Mouse (Mus musculus) adrenal gland, adult 8-10 months (tissue): ENCODE data around the gene Hist1h2bj. TPM values are rescaled to one million over a fixed set of nuclear protein-coding genes. Genes with fewer than 3 reads are reported as not detected.

Experiments used
- DNase-seq: peaks from one replicate; pipeline ENCODE4 v3.0.0; 2022
- total RNA-seq, 4 experiments: library from RNA; stranded (reverse); gene quantifications; 2 replicates each; pipeline ENCODE4 v1.2.4; 2022

Gene Hist1h2bj
- total RNA-seq, 4 experiments from 2014 or later, result 14.2 to 31.0 (median 21.9) TPM

DNA sequence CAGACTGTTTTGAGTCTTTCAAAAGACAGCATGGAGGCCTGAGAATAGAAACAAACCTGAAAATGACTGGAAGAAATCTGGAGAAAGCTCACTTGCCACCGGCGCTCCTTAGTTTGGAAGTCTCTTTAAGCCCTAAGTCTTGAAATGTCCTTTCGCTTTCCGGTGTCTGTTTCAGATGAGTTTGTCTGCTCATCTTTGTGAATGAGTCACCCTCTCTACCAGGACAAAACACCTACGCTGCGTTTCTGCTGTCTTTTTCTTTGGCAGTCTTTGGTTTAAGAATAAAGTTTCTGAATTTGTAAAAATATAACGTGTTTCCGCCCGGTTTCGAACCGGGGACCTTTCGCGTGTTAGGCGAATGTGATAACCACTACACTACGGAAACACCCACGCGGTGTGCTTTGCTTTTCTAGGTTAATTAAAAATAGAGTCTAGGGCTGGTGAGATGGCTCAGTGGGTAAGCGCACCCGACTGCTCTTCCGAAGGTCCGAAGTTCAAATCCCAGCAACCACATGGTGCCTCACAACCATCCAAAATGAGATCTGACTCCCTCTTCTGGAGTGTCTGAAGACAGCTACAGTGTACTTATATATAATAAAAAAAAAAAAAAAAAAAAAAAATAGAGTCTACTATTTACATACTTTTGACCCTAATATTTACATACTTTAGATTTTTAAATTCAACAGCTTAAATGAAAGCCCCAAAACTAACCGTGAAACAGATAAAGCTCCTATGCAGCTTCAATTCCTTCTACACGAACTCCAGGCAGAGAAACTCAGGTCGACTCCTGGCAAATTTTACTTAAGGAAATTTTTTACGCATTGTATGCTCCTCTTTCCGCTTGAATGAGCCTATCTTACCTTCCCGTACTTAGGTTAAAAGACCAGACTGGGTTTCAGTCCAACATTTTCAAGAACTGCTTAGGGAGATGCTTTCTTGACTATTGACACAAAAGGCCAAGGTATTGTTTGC lies 27.2 kb upstream of the Hist1h2bj start:
- peak; percentile 69 for DNase-seq

DNA sequence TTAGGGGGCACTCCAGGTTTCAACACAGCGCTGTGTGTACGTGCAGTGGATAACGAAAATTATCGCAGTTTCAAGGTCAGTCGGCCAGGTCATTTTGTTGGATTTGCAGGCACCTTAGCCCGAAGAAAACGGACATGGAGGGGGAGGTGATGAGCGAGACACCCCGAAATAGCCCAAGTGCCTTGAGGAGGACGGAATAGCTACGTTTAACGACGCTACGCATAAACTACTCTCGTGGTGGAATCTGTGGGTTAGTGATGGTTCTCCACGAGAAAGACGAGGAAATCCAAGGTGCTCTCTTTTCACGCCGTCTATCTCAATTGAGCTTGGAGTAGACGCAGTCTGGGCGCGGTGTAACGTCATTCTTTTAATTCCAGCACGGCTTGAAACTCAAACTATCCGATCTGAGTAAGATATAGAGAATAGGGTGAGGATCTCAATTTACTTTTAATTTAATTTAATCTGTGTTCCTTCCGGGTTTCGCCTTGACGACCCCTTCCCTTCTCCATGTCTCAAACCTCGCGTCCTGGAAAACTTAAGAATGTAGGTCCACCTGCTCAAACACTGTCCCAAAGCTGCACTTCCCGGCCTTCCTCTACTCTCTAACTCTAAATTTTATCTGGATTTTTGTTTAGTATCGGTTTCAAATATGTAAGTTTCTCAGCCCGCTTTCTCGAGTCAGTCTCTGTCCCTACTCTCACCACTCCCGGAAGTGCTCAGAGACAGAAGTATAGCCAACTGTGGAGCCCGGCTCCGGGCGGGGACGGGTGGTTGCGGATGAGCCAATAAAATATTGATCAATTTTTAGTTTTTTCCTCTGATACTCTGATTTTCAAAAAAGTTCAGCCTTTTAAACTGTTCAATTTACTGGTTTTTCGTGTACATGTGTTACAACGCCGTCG lies 22.8 kb upstream of the Hist1h2bj start:
- DNase-seq, result no peak

DNA sequence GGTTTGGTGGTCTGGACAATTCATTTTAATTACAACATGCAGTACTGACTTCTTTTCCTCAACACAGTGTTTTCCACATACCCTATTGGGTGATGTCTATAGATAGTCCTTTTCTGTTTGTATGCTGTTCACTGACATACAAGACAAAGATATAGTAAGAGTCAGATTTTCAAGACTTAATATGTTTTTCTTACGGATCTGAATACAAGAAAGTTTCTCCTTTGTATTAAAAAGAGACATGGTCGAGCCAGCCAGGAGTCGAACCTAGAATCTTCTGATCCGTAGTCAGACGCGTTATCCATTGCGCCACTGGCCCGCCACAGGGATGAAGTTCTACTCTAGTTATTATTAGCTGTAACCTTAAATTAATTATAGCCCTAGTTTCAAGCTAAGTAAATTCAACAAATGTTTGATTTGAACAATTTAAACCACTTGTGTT lies 22.1 kb upstream of the Hist1h2bj start:
- DNase-seq, result peak; percentile 57

DNA sequence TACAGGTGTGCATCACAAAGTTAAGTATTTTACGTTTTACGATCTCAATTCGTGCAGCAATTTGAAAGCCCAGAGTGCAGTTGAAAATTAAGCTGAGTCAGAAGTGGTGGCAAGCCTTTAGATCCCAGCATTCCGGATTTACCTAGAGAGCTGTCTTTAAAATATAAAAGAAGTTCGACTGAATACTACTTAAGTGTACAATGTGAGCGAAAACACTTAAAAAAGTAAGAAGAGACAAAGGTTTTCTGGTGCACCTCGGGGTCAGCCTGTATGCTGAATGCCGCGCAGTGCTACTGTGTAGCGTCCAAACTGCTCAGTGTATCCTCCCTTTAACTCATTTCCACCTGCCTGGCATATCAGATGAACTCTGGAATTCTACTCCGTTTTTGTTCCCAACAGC lies 21.4 kb upstream of the Hist1h2bj start:
- DNase-seq, result no peak

DNA sequence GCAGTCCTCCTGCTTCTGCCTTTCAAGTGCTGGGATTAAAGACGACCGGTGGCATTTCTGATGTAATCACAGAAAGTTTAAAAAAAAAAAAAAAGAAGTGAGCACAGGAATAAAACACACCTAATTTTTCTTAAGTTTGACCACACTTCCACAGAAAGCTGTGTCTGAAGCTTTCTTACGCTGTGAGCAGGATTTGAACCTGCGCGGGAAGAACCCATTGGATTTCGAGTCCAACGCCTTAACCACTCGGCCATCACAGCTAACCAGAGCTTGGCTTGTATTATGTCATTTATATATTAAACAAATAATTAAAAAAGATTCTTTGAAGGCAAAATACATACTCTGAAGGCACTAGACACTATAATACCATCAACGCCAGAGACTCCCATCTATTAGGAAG lies 20.8 kb upstream of the Hist1h2bj start:
- peak; percentile 76 for DNase-seq

DNA sequence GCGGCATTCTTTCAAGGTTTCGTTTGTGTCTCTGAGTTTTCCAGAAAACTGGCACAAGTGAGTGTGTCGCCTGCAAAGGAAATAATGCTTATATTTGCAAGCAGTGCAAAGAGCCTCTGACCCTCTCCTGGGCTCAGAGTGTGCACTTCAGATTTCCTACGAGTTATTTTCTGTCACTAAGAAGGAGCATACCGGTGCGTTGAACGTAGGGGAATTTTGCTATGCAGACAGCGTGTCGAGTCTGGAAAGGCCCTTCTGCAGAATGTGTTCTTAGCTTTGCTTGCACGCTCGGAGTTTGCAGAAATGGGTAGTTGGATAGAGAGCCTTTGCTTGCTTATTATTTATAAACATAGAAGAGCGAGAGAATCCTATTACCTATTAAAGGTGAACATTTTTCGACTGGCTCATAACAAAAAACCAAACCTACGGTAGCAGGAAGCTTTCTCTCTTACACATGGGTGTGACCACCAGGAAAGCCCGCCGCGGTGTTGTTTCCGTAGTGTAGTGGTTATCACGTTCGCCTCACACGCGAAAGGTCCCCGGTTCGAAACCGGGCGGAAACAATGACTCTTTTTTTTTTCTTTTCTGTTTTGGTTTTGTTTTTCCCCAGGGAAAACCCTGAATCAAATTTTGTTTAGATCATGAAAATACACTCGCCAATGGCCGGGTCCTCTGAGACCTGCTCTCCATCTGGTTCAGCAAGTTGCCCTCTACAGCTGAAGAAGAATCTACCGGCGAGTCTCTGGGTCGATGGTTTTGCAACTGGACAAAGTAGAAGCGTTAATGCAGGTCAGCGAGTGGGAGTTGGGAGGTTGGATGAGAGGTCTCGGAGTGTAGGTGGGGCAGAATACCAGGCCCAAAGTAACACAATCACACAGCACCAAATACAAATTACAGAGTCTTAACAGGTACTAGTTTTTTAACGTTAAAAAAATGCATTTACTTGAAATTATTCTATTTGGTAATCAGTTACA lies 16.7 kb upstream of the Hist1h2bj start:
- DNase-seq, result peak; percentile 69

DNA sequence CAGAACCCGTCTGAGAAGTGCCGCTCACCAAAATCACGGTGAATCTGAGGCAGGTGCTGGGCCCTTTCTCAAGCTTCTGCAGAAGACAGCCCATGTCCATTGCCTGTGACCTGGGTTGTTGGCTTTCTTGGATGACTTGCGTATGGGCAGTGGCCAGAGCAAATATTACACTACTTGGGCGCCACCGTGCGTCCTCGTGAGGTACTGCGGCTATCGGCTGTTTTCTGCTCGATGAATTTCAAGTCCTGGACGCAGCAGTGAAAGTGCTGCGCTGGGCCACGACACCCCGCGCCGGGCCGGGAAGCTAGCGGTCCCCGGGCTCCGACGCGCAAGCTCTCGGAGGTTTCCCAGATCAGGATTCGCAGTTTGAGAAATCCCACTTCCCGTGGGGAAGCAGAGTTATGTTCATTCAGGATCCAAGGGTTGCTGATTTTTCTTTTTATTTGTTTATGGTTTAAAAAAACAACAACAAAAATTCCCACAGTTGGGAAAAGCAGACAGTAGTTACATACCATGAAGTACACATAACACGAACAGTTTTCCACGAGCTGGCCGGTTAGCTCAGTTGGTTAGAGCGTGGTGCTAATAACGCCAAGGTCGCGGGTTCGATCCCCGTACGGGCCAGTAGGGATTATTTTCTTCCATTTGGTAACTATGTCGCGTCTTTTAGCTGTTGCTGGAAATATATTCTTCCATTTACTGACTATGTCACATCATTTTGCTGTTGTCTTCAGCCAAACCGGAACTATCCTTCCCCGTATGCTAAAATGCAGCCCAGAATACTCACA lies 14.1 kb upstream of the Hist1h2bj start:
- DNase-seq, result peak; percentile 93

DNA sequence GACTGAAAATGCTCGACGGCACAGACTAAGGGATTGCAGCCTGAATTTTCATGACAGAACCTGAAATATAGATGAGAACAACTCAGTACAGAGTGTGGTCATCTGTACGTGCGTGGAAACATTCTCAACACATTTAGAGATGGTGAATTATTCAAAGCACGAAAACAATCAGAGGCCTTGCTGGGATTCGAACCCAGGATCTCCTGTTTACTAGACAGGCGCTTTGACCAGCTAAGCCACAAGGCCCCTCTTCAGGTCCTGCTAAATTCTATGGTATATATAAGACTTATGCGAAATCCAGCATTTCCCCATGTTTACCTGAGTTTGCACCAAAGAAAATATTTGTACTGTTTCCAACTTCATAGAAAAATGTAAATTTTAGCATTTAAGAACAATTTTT lies 13.1 kb upstream of the Hist1h2bj start:
- no peak for DNase-seq

DNA sequence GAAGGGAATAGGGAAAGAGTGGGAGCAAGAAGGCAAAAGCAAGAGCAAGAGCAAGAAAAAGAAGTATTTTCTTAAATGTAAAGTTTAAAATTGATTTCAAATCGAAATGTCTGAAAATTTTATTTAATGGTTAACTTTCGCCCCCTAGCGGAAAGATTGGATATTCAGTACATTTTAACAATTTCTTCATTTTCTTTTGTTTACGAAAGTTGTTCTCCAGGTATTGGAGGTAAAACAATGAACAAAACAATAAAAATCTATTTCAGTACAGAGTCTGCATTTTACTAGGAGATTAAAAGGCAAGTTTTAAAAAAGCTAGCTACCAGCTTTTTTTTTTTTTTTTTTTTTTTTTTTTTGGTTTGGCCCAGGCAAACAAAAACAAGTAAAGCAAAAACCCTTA lies 12.5 kb upstream of the Hist1h2bj start:
- no peak for DNase-seq

DNA sequence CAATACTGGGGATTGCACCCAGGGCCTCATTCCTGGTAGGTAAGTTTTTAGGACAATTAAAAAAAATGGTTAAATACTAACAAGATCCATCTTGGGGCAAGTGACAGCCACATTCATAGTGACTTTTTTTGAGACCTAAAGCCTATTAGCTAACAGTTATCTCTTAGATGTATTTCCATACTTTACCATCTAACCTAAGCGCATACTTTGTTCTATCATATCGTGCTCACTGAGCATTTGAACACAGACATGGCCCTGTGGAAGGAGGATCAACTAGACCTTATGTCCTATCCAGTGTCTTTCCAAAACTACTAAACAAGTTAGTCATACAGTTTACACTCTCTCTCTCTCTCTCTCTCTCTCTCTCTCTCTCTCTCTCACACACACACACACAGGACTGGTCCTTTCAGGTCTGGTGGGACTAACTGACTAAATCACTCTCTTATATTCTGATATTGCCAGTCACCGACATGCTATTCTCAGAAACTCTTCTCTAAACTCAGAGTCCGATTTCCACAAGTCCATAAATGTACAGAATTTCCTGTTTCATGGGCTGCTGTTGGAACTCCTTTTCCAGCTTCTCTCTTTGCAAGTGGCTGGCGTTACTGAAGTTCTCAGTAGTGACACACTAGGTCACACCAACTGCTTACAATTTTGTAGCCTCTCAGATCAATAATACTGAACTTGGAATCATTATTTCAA lies 9.1 kb upstream of the Hist1h2bj start:
- no peak for DNase-seq

DNA sequence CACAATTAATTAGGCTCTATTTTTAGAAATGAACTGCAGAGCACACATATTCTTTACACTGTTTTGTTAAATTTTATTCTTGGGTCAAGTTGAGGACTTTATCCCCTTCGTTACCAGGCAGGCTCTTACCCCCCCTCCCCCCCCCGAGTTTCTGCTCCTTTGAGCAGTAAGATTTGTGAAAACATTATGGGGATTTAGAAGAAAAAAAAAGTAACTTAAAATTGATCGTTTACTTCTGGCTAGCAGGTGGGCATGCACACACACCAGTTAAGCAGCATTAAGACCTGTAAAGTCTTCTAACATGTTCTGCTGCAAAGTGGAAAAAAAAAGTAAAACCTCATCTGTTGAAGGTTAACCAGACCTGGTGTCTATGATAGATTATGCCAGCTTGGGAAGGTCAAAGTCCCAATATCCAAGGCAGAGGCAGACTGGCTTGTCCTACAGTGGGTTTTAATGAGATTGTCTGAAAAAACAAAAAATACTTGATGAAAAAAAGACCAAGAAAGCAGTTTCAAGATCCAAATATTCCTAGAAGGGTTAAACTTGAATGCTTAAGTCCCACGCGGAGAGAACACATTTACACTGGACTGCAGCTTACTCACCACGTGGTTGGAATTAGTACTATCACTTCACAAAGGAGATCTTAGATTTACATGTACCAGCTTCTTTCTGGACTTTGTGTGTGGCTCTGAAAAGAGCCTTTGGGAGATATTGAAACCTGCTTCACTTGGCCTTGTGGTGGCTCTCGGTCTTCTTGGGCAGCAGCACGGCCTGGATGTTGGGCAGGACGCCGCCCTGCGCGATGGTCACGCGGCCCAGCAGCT lies 8.4 kb upstream of the Hist1h2bj start:
- DNase-seq, result no peak

DNA sequence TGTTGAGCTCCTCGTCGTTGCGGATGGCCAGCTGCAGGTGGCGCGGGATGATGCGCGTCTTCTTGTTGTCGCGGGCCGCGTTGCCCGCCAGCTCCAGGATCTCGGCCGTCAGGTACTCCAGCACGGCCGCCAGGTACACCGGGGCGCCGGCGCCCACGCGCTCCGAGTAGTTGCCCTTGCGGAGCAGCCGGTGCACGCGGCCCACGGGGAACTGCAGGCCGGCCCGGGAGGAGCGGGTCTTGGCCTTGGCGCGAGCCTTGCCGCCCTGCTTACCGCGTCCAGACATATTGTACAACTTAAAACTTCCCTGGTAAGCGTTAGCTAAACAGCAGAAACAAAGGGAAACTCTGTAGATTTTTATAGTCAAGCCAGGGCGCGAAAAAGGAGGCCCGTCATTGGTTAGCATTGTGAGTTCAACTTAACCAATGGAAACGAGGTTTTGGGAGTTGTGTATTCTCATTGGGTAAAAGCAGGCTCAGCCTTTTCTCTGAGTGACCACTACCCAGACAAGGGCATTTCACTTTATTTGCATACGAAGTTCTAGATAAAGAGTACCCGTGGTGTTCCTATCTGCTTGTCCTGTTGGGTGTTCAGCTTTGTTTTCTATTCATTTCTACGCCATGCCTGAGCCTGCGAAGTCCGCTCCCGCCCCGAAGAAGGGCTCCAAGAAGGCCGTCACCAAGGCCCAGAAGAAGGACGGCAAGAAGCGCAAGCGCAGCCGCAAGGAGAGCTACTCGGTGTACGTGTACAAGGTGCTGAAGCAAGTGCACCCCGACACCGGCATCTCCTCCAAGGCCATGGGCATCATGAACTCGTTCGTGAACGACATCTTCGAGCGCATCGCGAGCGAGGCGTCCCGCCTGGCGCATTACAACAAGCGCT lies 7.5 kb upstream of the Hist1h2bj start, which contains the start of the genes Hist1h2ah and Hist1h2bk:
Gene Hist1h2ah (minus strand): TSS at position 302 of the 882 bp plus-strand sequence.
Gene Hist1h2bk (plus strand): TSS at position 604 of the 882 bp plus-strand sequence.
- peak; percentile 78 for DNase-seq

DNA sequence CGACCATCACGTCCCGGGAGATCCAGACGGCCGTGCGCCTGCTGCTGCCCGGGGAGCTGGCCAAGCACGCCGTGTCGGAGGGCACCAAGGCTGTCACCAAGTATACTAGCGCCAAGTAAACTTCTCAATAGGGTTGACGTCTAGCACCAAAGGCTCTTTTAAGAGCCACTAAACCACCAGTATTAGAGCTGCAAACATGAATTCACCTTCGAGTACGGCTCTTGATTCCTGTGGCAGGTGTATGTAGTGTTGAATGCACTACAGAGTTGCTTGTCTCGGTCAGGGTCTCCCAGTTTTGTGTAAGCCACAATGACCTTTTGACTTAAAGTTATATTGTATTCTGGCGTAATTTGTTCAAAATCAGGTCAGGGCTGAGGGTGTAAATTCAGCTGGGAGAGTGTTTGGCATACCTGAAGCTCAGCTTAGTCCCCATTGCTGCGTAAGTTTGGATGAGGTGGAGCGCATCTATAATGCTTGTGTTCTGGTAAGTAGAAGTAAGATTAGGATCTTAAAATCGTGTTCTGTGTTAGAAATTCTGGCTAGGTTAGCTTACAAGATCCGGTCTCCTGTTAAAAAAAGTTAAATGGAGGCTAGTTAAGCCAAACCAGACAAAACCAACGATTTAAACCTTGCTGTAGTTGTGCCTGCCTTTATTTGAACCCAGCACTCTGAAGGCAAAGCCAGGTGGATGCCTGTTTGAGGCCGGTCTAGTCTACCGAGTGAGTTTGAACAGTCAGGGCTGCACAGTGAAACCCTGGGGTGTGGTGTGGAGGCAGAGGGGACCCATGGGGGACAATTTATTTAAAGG lies 6.7 kb upstream of the Hist1h2bj start:
- no peak for DNase-seq

DNA sequence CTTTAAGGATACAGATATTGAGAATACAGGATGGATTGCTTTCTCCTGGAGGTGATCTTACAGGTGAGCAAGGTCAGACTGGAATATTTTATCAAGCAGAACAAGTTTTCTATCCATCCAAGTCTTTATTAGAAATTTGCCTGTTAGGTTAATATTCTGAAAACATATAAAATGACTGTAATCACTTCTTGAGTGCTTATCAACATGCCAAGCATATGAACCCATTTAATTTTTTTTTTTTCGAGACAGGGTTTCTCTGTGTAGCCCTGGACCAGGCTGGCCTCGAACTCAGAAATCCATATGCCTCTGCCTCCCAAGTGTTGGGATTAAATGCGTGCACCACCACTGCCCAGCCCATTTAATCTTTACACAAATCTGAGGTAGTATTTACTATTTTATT lies 6.0 kb upstream of the Hist1h2bj start:
- no peak for DNase-seq

DNA sequence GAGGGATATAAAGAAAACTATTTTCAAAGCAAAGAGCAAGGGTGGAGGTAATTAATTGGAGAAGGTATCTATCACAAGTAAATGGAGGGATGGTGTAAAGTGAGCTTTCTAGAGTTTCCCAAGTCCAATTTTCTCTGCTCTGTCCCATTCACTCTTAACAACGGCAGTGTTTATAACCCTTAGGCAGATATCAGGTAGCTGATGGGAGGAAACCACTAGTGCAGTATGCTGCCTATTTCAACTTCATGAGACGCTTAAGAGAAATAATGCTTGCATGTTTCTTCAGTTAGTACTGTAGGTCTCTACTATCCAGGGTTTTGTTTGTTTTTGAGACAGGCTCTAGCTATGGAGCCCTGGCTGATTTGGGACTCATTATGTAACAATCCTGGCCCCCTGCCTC lies 5.6 kb upstream of the Hist1h2bj start:
- DNase-seq, result no peak

DNA sequence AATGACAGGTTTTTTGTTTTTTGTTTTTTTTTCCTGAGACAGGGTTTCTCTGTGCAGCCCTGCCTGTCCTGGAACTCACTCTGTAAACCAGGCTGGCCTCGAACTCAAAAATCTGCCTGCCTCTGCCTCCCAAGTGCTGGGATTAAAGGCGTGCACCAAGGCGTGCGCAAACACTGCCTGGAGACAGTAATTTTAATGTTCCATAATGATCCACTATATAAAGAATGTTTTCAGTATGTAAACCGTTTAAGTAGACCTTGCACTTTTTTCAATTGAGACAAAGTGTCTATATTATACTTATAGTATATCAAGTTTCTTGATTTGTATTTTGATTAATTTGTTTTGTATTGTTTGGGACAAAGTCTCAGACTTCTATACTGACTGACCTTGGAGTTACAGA lies 3.6 kb upstream of the Hist1h2bj start:
- DNase-seq, result no peak

DNA sequence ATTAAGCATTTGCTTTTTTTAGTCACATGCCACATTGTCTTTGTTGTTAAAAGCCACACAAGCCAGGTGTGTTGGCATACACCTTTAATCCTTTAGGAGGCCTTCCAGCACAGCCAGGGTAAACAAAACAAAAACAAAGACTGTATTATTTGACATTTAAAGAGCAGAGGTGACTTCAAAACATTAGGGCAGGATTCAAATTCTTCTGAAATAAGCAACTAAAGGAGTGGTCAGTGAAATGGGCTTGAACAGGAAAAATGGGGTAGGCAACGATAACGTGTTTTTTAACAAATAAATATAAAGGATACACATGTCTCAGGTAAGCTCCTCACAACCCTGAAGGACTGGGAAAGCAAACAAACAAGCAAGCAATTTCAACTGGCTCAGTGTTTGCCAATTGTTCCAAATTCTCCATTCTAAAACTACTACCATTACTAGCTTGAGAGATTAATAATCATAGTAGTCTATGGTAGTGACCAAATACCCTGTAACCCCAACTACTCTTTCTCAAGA lies 3.0 kb upstream of the Hist1h2bj start:
- no peak for DNase-seq
